Mouse (Mus musculus): ENCODE measurements around the gene Syce3.
"Not testable (repeated sequence)": the region's sequence is repeated elsewhere in the genome, so short reads cannot be mapped to it uniquely, and the experiment has no call there.

The Syce3 gene

GRCm38 (mm10) chr15:89410118-89410517, at the start of gene Syce3:
Gene Syce3 (minus strand): TSS chr15:89410503.
- no peak for DNase-seq

DNA sequence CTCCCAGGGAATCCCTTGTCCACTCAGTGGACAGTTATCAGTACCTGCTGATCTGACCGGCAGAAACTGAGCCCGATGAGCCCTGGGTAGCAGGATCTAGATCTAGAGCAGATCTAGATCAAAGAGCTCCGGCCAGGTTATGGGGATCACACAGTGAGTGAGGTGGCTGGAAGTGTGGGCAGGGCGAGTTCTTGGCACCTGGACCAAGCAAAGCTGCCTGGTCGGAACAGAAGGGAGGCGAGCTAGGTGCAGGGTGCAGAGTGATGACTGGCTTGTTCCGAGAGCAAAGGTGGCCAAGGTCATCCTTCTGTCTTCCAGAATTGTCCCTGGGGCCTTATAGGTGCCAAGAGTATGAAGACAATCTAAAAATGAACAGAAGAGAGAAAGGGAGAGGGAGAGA, 49.5 kb upstream of the Syce3 start:
- DNase-seq: no peak

DNA sequence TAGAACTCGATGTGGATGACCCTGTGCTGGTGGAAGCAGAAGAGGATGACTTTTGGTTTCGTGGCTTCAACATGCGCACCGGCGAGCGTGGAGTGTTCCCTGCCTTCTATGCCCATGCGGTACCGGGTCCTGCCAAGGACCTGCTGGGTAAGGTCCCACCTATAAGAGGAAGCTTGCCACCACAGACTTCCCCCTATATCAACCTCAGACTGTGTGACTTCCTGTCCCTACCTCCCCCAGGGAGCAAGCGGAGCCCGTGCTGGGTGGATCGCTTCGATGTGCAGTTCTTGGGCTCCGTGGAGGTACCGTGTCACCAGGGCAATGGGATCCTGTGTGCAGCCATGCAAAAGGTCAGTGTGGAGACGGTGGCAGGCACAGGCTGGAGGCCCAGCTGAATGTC, 48.6 kb upstream of the Syce3 start:
- DNase-seq: no peak

GRCm38 (mm10) chr15:89455642-89456041, 45.3 kb upstream of the Syce3 start:
- DNase-seq: no peak

- DNase-seq: no peak
These were observed 44.6 kb upstream of the Syce3 start for GRCm38 (mm10) chr15:89454857-89455256.

DNA sequence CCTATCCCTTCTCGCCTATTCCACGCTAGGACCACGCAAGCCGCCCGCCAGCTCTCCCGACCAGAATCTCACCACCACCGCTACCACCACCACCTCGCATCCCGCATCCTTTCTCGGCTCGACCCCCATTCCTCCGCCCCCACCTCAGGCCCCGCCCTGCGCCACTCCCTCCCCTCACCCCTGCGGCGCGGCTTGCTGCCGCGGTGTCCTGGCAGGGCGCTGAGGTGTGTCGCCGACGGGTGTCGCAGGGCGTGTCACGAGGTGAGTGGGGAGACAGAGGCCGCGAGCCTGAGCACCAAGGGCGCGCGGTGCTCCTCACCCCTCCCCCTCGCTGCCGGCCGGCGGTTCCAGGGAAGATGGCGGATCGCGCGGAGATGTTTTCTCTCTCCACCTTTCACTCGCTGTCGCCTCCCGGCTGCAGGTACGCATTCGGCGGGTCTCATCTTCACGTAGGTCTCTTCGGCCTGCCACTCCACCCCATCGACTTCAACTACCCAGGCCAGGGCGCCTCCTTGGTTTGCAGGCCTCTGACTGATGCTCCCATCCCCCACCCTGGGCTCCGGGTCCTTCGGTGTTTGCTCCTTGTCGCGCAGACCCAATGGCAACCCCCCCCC, 43.7 kb upstream of the Syce3 start, which contains the start of gene Mapk8ip2:
Mapk8ip2 (plus strand) TSS at position 49 of the 614 bp plus-strand sequence.
- no peak for DNase-seq

DNA sequence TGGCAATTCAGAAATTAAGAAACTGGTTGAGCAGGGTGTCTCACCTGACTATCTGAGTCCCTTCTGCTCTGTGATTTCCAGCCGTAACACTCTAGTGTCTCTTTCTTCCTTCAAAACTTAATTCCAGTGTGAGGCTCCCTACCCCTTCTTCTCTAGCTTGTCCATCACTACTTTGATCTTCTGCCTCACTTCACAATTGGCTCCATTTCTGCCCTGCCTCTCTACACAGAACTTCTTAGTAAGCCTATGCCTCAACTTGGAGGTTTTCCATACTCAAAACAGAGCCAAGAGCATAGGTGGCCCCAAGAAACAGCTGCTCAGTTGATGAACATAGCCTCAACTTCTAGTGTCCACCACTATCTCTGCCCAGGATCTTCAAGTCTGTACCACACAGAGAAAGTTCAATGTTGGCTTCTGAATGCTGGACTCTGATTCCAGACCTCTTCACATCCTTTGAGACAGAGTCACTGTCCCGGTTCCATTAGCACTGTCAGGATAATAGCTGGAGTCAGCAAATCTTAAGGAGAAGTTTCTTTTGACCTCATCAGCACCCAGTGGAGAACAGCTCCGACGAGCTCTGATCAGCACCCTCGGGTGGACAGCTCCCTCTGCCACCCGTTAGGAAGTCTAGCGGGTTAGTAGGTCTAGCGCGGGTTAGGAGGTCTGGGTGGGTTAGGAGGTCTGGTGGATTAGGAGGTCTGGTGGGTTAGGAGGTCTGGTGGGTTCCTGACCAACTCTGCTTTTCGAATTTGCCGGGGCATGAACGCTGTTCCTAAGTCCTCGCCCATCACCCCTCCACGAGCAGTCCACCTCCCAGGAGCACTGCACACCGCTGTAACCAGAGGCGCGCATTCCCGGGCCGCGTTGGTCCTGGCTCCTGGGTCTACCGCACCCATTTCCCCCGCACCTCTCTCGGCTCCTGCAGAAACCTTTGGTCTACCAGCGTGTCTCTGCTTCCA, 42.9 kb upstream of the Syce3 start:
- DNase-seq: peak; percentile 53

GRCm38 (mm10) chr15:89442486-89443070, 32.3 kb upstream of the Syce3 start:
- DNase-seq: no peak

DNA sequence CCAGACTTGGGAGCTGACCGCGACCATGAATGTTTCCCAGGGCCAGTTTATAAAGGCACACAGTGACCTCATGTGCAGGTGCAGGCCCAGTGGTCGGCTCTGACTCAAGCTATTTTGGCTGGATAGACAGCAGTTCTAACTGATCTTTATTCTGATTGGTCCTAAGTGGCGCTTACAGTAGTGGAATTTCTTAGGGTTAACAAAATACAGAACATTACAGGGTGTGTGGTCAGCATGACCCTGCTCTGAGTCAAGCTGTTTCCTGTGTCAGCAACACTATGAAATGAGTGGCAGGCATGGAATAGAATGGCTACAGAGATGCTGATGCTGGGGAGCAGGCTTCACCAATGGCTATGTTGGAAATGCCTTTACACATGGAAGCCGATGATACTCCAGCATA, 25.6 kb upstream of the Syce3 start:
- DNase-seq: no peak

GRCm38 (mm10) chr15:89434136-89434535, 23.8 kb upstream of the Syce3 start:
- no peak for DNase-seq

DNA sequence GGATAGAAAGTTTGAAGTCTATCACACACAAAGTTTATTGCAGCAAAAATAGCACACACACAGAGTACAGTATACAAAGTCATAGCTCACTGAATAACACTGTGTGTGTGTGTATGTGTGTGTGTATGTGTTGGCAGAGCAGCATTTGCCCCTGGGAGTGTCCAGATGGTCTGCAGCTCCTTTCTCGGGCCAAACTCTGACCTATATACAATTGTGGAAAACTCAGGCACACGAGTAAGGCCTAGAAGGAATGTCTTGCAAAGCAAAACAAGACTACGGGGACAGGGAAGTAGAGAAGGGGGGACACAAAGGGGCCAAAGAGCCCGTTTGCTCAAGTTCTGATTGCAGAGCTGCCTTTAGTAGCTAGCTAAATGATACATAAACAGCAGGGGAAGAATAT, 22.6 kb upstream of the Syce3 start:
- DNase-seq: no peak

DNA sequence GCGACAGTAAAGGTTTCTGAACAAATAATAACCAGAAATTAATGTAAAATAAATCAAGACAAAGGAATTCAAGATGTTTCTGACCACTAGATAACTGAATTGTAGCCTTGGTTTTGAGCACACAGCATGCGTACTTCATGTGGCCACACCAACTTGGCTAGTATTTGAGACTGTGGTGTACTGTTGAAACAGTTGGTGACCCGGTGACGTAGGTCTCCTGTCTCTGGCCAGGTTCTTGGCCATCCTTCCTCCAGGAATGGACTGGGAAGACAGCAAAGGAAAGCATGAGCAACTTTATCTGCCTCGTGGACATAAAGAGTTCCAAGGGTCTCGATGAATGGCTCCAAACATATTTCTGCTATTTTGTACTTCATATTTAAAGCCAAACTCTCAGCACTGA, 21.5 kb upstream of the Syce3 start:
- no peak for DNase-seq

- DNase-seq: no peak
These were observed 21.0 kb upstream of the Syce3 start for GRCm38 (mm10) chr15:89431271-89431670.

- DNase-seq: not testable (repeated sequence)
These were observed 20.5 kb upstream of the Syce3 start for GRCm38 (mm10) chr15:89430771-89431170.

- DNase-seq: no peak
These were observed 20.0 kb upstream of the Syce3 start for GRCm38 (mm10) chr15:89430341-89430740.

DNA sequence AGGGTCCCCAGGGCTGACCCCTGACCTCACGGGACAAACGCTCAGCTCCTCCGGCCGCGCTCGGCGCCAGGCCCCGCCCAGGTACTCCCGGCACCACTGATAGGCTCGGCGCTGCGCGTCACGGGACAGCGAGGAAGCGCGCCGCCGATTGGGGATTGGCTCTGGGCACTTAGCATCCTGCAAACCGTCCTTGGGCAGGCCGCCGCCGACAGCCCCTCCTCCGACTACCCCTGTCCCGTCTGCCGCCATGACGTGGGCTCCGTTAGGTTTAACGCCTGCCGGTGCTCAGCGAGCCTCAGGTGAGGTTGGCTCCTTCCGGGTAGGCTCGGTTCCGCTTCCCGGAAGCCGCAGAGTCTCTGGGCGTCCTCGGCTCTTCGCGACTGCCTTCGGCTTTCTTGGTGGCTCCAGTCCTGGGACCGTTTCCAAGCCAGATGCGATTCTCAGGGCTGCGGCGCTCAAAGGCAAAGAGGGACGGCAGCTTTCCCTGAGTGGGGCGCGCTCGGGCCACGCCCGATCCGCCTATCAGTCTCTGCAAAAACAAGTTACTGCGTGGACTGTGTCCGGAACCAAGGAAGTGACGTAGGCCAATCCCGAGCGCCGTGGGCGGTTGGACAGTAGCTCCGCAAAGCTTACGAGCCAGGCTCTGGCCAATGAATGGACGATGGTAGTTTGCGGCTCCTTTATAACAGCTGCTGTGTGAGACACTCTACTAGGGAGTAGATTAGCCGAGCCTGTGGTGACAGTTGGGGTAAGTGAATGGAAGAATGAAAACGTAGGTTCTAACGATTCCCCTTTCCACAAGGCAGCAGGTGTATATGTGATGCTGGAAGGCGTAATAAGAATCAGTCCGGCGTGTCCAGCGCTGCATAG, 19.3 kb upstream of the Syce3 start, which contains the start of the genes C730034F03Rik, Gm44502 and Chkb:
C730034F03Rik (plus strand) TSS at position 238 of the 870 bp plus-strand sequence.
Gm44502 (minus strand) TSS at position 345 of the 870 bp plus-strand sequence.
Chkb (minus strand) TSS at position 557 of the 870 bp plus-strand sequence.
- DNase-seq: peak; percentile 91

GRCm38 (mm10) chr15:89428821-89429351, 18.6 kb upstream of the Syce3 start:
- DNase-seq: no peak

GRCm38 (mm10) chr15:89428136-89428790, 18.0 kb upstream of the Syce3 start:
- no peak for DNase-seq

DNA sequence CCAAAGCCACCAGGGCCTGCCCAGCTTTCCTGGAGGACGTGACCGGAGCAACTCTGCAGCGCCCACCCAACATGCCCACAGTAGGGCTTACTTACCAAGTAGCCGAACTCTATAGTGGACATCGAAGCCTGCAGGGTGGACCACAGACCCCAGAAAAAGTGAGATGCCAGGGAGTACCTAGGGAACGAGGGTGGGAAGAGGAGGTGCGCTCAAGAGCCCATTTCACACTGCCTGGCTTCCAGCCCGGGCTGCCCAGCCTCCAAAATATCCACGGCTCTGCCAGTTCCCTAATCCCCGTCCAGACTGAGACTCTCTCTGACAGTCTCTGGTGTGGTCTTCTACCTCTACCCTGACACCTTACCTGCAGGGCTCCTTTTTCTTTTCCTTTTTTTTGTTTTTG, 16.4 kb upstream of the Syce3 start:
- DNase-seq: no peak

GRCm38 (mm10) chr15:89425711-89426121, 15.4 kb upstream of the Syce3 start, which contains the start of gene Cpt1b:
Gene Cpt1b (minus strand): TSS chr15:89425863.
- no peak for DNase-seq

DNA sequence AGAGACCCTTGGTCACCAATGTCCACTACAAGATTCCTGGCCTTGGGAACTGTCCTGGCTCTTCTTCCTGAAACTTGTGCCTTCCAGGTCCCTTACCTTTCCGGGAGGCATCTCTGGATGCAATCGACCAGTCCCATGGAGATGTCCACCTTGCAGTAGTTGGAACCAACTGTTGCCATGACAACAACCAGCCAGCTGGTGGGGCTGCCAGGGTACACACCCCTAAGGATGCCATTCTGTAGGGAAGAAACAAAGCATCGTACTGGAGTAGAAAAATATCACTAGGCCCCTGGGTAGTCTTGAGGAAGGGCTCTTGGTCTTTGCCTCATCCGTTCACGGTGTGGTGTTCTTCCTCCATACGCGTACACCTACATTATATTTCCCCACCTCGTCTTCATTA, 14.3 kb upstream of the Syce3 start:
- no peak for DNase-seq
